ENCODE assay signal across 19 mouse cellular contexts in genomic region chr19:32958791-32959190, GRCm38 (mm10).
"Had no signal": no experiment of that assay in that cellular context is flagged by ENCODE, and none has a peak within 500 bp of the region (broad histone marks: within the 10 kb centered on the region; RNA-seq: fewer than 3 reads in every experiment).

No protein-coding gene starts in this region.

- H3K9ac ChIP-seq: limb, embryonic 13.5 days; liver, embryonic 13.5 days; midbrain, embryonic 15.5 days; neural tube, embryonic 12.5 days; neural tube, embryonic 15.5 days; stomach, embryonic 15.5 days had no signal

- DNase-seq: kidney, adult 2 months; kidney, postnatal 25 days; layer of hippocampus, adult 9-11 months; liver, embryonic 13.5 days; lung, adult 2 months; lung, postnatal 14 days; lung, postnatal 4 days; retina, postnatal 1 day; right cerebral cortex, postnatal 25 days; spleen, adult 18-20 months; thymus, postnatal 4 days had no signal

- H3K27ac ChIP-seq: kidney, postnatal 0 days; layer of hippocampus, adult 2 months; limb, embryonic 10.5 days; limb, embryonic 13.5 days; liver, embryonic 13.5 days; midbrain, embryonic 15.5 days; neural tube, embryonic 12.5 days; neural tube, embryonic 15.5 days; stomach, embryonic 15.5 days had no signal

- H3K9me3 ChIP-seq: limb, embryonic 10.5 days; limb, embryonic 13.5 days; liver, embryonic 13.5 days; midbrain, embryonic 15.5 days; neural tube, embryonic 12.5 days; neural tube, embryonic 15.5 days; stomach, embryonic 15.5 days had no signal

- H3K4me3 ChIP-seq: layer of hippocampus, adult 2 months; limb, embryonic 10.5 days; limb, embryonic 13.5 days; liver, embryonic 13.5 days; midbrain, embryonic 15.5 days; neural tube, embryonic 12.5 days; neural tube, embryonic 15.5 days; stomach, embryonic 15.5 days had no signal

- H3K27me3 ChIP-seq: liver, embryonic 13.5 days; midbrain, embryonic 15.5 days; neural tube, embryonic 12.5 days; neural tube, embryonic 15.5 days; stomach, embryonic 15.5 days had no signal

- H3K36me3 ChIP-seq: limb, embryonic 10.5 days; limb, embryonic 13.5 days; liver, embryonic 13.5 days; midbrain, embryonic 15.5 days; neural tube, embryonic 12.5 days; neural tube, embryonic 15.5 days; stomach, embryonic 15.5 days had no signal
